Mouse (Mus musculus) ES-Bruce4 (cell line): Measurements from ENCODE around the gene Vmn1r59. TPM values are rescaled to one million over a fixed set of nuclear protein-coding genes. Genes with fewer than 3 reads are reported as not detected.
"Not testable (repeated sequence)": the region's sequence is repeated elsewhere in the genome, so short reads cannot be mapped to it uniquely, and the experiment has no call there.

Experiments
- H3K27ac ChIP-seq: 2 replicates; pipeline ENCODE4 v1.5.1; 2012; ENCODE audit warnings: low read length, inconsistent platforms; ENCODE audit not compliant: insufficient read depth
- H3K27me3 ChIP-seq: 2 replicates; pipeline ENCODE4 v1.6.1; 2012; ENCODE audit warnings: mild to moderate bottlenecking, low read length, inconsistent platforms; ENCODE audit not compliant: control insufficient read depth, poor library complexity, insufficient read depth, severe bottlenecking
- H3K36me3 ChIP-seq: 2 replicates; pipeline ENCODE4 v1.6.1; 2012; ENCODE audit warnings: inconsistent platforms, mild to moderate bottlenecking, low read length, moderate library complexity; ENCODE audit not compliant: control insufficient read depth, poor library complexity, insufficient read depth, severe bottlenecking
- H3K4me1 ChIP-seq: one replicate; pipeline ENCODE4 v1.8.1; 2011; ENCODE audit warnings: low read length; ENCODE audit not compliant: control insufficient read depth, insufficient read depth
- H3K4me3 ChIP-seq: 2 replicates; pipeline ENCODE4 v1.5.1; 2011; ENCODE audit warnings: low read depth, mild to moderate bottlenecking, low read length
- H3K9ac ChIP-seq: 2 replicates; pipeline ENCODE4 v1.6.1; 2012; ENCODE audit warnings: low read depth, mild to moderate bottlenecking, inconsistent platforms; ENCODE audit not compliant: poor library complexity, severe bottlenecking
- H3K9me3 ChIP-seq: replicated peaks from 2 replicates; pipeline ENCODE4 v1.6.1; 2012; ENCODE audit warnings: mild to moderate bottlenecking, low read length, inconsistent platforms; ENCODE audit not compliant: control insufficient read depth, poor library complexity, insufficient read depth, severe bottlenecking
- CTCF ChIP-seq: IDR thresholded peaks from one replicate; pipeline ENCODE4 v1.8.1; 2011; ENCODE audit warnings: low read depth, low read length
- EP300 ChIP-seq: IDR thresholded peaks from 2 replicates; pipeline ENCODE4 v1.6.1; 2011; ENCODE audit warnings: low read depth, low read length; ENCODE audit not compliant: insufficient read depth
- POLR2A ChIP-seq: IDR thresholded peaks from one replicate; pipeline ENCODE4 v1.8.1; 2011; ENCODE audit warnings: low read length; ENCODE audit not compliant: insufficient read depth
- polyA plus RNA-seq: library from polyadenylated mRNA; stranded (reverse); fragments of >200 nt; gene quantifications from 2 replicates; pipeline ENCODE4 v1.2.4, GENCODE M21; 2011; ENCODE audit warnings: low read depth; ENCODE audit not compliant: missing spikeins, insufficient read depth, insufficient read length

Gene Vmn1r59
- polyA plus RNA-seq: not detected in 2 replicates

DNA sequence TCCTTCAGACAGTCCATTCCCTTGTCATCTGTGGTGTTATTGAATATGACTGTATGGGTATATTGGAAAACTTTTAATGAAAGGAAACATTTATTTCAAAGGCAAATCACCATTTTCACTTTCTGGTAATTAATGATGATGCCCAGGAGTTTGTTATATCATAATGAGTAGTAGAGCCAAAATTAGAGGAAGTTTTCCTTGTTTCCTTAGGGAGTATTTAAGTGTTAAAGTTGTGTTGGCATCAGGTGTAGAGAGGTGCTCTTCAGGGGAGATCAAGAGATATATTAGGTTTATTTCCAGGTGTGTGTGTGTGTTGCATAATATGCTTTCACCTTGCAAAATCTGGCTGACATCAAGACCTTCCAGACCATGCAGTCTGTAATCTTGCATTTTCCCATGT lies at the start of gene Vmn1r59:
Gene Vmn1r59, minus strand, starts transcription at position 101 of the 400 bp plus-strand sequence.
- Histone ChIP-seq H3K9ac (no peak within 1 kb of the TSS), H3K9me3 (0 out of 2 replicates have a peak, but pooled peaks cover 4% of the 10 kb centered on the region), H3K27me3 (no peaks in the 10 kb centered on the region), H3K36me3 (no peaks in the 10 kb centered on the region), H3K4me3 (no peak within 1 kb of the TSS), H3K27ac (no peak within 1 kb of the TSS), H3K4me1 (no peaks in the 10 kb centered on the region)
- TF ChIP-seq EP300 (no peak), POLR2A (no peak), CTCF (no peak)

- H3K27ac ChIP-seq, H3K27me3 ChIP-seq, H3K9me3 ChIP-seq, H3K9ac ChIP-seq, H3K4me3 ChIP-seq, H3K36me3 ChIP-seq, H3K4me1 ChIP-seq: not testable (repeated sequence)
Measured at GRCm38 (mm10) chr7:5493856-5494255, 37.3 kb upstream of the Vmn1r59 start, which contains the start of gene Vmn2r28. Vmn2r28 (minus strand) TSS chr7:5493956.

- H3K27me3 ChIP-seq, H3K9me3 ChIP-seq, H3K27ac ChIP-seq, H3K36me3 ChIP-seq, H3K9ac ChIP-seq, H3K4me3 ChIP-seq, H3K4me1 ChIP-seq: not testable (repeated sequence)
Measured at GRCm38 (mm10) chr7:5454011-5454410, 2.6 kb downstream of the Vmn1r59 start.

- no peak overlapping the region for H3K4me3 ChIP-seq
- no peak overlapping the region for H3K9ac ChIP-seq
- H3K9me3 ChIP-seq: no peaks in the 10 kb centered on the region
- no peak overlapping the region for H3K27ac ChIP-seq
- no peaks in the 10 kb centered on the region for H3K4me1 ChIP-seq
- no peaks in the 10 kb centered on the region for H3K27me3 ChIP-seq
- no peaks in the 10 kb centered on the region for H3K36me3 ChIP-seq
- no peak for TF ChIP-seq CTCF
- no peak for TF ChIP-seq EP300
- no peak for TF ChIP-seq POLR2A
Measured at GRCm38 (mm10) chr7:5448627-5449026, 7.9 kb downstream of the Vmn1r59 start.

GRCm38 (mm10) chr7:5413296-5413695 lies 43.3 kb downstream of the Vmn1r59 start, which contains the start of gene Vmn1r58:
Vmn1r58 (minus strand) TSS chr7:5413396.
- H3K4me3 ChIP-seq, H3K9ac ChIP-seq, H3K9me3 ChIP-seq, H3K36me3 ChIP-seq, H3K27ac ChIP-seq, H3K4me1 ChIP-seq, H3K27me3 ChIP-seq: not testable (repeated sequence)

DNA sequence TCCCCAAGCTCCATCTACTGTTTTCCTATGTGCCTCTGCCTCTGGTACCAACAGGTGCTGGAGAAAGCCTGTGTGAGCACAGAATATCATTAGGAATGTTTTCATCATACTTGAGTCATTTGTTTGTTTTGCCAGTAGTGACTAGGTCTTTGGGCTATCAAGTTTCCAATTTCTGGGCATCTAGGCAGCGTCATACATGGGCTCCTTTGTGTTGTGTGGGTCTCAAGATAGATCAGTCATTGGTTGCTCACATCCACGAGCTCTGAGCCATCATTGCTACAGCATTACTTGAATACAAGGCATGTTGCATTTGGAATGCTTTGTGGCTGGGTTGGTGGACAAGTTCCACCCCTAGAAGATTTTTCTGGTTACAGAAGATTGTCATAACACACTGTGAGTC lies 50.4 kb downstream of the Vmn1r59 start:
- H3K9me3 ChIP-seq: no peaks in the 10 kb centered on the region
- TF ChIP-seq EP300 (no peak), POLR2A (no peak), CTCF (no peak)
- H3K4me3 ChIP-seq: no peak overlapping the region

More for the DNA sequence above, 50.4 kb downstream of the Vmn1r59 start:
- H3K36me3 ChIP-seq: no peaks in the 10 kb centered on the region
- no peak overlapping the region for H3K9ac ChIP-seq
- no peak overlapping the region for H3K27ac ChIP-seq
- H3K4me1 ChIP-seq: no peaks in the 10 kb centered on the region
- no peaks in the 10 kb centered on the region for H3K27me3 ChIP-seq

Other genes with a start within 250 kb of the Vmn1r59 start
- not detected in 2 replicates for gene Vmn1r57, start 238.3 kb downstream of the Vmn1r59 start, polyA plus RNA-seq
- gene Gm5065, start 106.2 kb downstream of the Vmn1r59 start, polyA plus RNA-seq: not detected in 2 replicates
- gene Nlrp2, start 105.7 kb downstream of the Vmn1r59 start, polyA plus RNA-seq: not detected in 2 replicates
- gene Vmn1r58, start 43.4 kb downstream of the Vmn1r59 start, polyA plus RNA-seq: not detected in 2 replicates
- gene Vmn2r28, start 37.2 kb upstream of the Vmn1r59 start, polyA plus RNA-seq: not detected in 2 replicates
- gene Vmn1r60, start 90.5 kb upstream of the Vmn1r59 start, polyA plus RNA-seq: not detected in 2 replicates
- 0.12 TPM in 1 of 2 replicates, not detected in the other for gene Vmn1r61, start 156.5 kb upstream of the Vmn1r59 start, polyA plus RNA-seq
- not detected in 2 replicates for gene Vmn1r62, start 216.9 kb upstream of the Vmn1r59 start, polyA plus RNA-seq